Mouse (Mus musculus) thymus, postnatal 25 days (tissue): Measurements from ENCODE around the gene St8sia1.

Experiments used
- DNase-seq: peaks from one replicate; pipeline ENCODE4 v3.0.0; 2022

St8sia1 gene

GRCm38 (mm10) chr6:142941596-142942381 is 22.5 kb downstream of the St8sia1 start:
- peak; percentile 59 for DNase-seq

GRCm38 (mm10) chr6:142941078-142941477 is 23.2 kb downstream of the St8sia1 start:
- no peak for DNase-seq

- DNase-seq, result no peak
Observed at GRCm38 (mm10) chr6:142938549-142939345, 25.5 kb downstream of the St8sia1 start.

GRCm38 (mm10) chr6:142938074-142938473 is 26.2 kb downstream of the St8sia1 start:
- DNase-seq, result no peak

- no peak for DNase-seq
Observed at GRCm38 (mm10) chr6:142932582-142932981, 31.7 kb downstream of the St8sia1 start.

GRCm38 (mm10) chr6:142932144-142932543 is 32.1 kb downstream of the St8sia1 start:
- no peak for DNase-seq

- DNase-seq, result no peak
Observed at GRCm38 (mm10) chr6:142928551-142929309, 35.5 kb downstream of the St8sia1 start.

GRCm38 (mm10) chr6:142926901-142927605 is 37.2 kb downstream of the St8sia1 start:
- DNase-seq, result no peak

- no peak for DNase-seq
Observed at GRCm38 (mm10) chr6:142925921-142926320, 38.3 kb downstream of the St8sia1 start.

GRCm38 (mm10) chr6:142925374-142925773 is 38.9 kb downstream of the St8sia1 start:
- no peak for DNase-seq

- no peak for DNase-seq
Observed at GRCm38 (mm10) chr6:142920901-142921300, 43.4 kb downstream of the St8sia1 start.

GRCm38 (mm10) chr6:142918691-142919090 is 45.6 kb downstream of the St8sia1 start:
- no peak for DNase-seq

- peak; percentile 72 for DNase-seq
Observed at GRCm38 (mm10) chr6:142917471-142917901, 46.8 kb downstream of the St8sia1 start.

- DNase-seq, result peak; percentile 39
Observed at GRCm38 (mm10) chr6:142916271-142916941, 47.8 kb downstream of the St8sia1 start.

GRCm38 (mm10) chr6:142915464-142915863 is 48.8 kb downstream of the St8sia1 start:
- peak; percentile 58 for DNase-seq

- peak; percentile 52 for DNase-seq
Observed at GRCm38 (mm10) chr6:142914676-142915075, 49.6 kb downstream of the St8sia1 start.

GRCm38 (mm10) chr6:142911263-142911662 is 53.0 kb downstream of the St8sia1 start:
- no peak for DNase-seq

- peak; percentile 52 for DNase-seq
Observed at GRCm38 (mm10) chr6:142910721-142911120, 53.5 kb downstream of the St8sia1 start.

- peak; percentile 37 for DNase-seq
Observed at GRCm38 (mm10) chr6:142909771-142910105, 54.5 kb downstream of the St8sia1 start.

- peak; percentile 40 for DNase-seq
Observed at GRCm38 (mm10) chr6:142908911-142909770, 55.1 kb downstream of the St8sia1 start.

GRCm38 (mm10) chr6:142908412-142908811 is 55.8 kb downstream of the St8sia1 start:
- DNase-seq, result no peak
